Mouse (Mus musculus): ENCODE measurements around the gene Prkd2. TPM values are rescaled to one million over a fixed set of nuclear protein-coding genes. Genes with fewer than 3 reads are reported as not detected.
A peak's percentile ranks its signal among the peaks of the same experiment; 100 is the strongest.

Gene Prkd2
- polyA plus RNA-seq, 1 experiment from 2014 or later = 2.7 TPM

DNA sequence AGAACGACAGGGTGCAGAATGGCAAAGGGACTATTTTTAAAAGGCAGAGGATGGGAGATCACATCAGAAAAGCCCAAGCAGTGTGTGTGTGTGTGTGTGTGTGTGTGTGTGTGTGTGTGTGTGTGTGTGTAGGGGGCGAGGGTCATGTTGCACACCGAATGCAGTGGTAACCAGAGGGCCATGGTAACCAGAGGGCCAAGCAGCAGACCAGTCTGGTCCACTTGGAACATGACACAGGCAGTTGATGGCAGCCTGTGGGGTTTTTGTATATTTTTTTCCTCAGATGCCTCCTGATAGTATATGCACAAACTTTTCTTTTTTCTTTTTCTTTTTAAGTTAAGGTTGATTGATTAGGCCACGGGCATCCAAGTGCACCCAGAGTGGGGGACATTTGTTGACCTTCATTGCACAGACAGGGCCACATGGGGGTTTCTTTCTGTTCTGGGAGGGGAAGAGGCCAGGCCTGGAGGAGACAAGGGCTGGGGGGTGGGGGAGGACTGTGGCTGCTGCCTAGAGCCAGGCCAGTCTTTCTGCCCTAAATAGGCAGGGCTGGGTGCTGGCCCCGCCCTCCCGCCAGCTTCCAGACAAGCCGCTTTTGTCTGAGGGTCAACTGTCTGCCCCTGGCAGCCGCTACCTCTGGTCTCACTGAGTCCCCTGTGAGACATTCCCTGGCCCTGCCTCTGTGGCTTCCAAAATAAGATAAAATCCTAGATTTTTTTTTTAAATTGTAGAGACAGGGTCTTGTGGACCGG, 37.3 kb downstream of the Prkd2 start:
- Histone ChIP-seq H3K4me2 (no peak overlapping the region), H3K9me3 (replicated peaks) (no peaks in the 10 kb centered on the region), H3K4me1 (replicated peaks) (peaks cover 28% of the 10 kb centered on the region), H3K27ac (no peak overlapping the region), H3K27me3 (peaks cover 56% of the 10 kb centered on the region), H3K9ac (no peak overlapping the region), H3K36me3 (peaks cover 4% of the 10 kb centered on the region; the same call in 1 of the 2 replicates), H3K4me3 (replicated peaks) (no peak overlapping the region)
- DNase-seq (no peak), ATAC-seq (ENCODE audit: low read depth) (no peak)
- 34% methylated on average over 9 of the region's 9 CpGs for WGBS (ENCODE audit: insufficient replicate concordance)

DNA sequence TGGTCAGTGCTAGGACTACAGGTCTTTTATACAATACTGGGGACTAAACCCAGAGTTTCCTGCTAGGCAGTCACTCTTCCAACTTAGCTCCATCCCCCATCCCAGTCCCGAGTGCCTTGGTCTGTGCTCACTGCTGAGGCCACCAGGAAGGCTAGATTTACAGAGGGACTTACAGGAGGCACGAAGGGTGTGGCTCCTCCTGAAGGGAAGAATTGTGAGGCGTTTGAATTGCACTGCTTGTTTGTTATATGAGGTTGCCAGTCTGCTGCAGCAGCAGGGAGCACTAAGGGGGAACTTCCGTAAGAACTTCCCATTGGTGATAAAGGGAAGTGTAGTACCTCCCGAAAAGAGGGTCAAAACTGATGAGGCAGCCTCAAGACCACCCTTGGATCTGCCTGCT, 37.9 kb downstream of the Prkd2 start:
- Histone ChIP-seq H3K4me1 (replicated peaks) (peaks cover 27% of the 10 kb centered on the region), H3K27ac (no peak overlapping the region), H3K4me2 (no peak overlapping the region), H3K4me3 (replicated peaks) (no peak overlapping the region), H3K9me3 (replicated peaks) (peaks cover 6% of the 10 kb centered on the region), H3K9ac (no peak overlapping the region), H3K36me3 (peaks cover 10% of the 10 kb centered on the region; the same call in 1 of the 2 replicates), H3K27me3 (peaks cover 58% of the 10 kb centered on the region)
- DNase-seq (no peak), ATAC-seq (ENCODE audit: low read depth) (no peak)
- WGBS (ENCODE audit: insufficient replicate concordance) = 8% methylated on average over 5 of the region's 5 CpGs

DNA sequence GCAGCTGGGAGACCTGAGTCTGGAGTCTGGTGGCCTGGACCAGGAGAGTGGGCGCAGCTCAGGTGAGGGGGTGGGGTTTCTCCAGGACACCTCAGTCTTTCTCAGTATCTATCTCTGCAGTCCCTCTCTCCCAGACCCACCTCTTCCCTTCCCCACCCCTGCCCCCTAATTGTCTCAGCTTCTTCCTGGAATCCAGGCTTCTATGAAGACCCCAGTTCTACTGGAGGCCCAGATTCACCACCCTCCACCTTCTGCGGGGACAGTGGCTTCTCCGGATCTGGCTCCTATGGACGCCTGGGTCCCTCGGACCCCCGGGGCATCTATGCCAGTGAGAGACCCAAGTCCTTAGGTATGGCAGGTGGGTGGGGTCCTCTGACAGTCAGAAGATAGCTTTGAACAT, 40.5 kb downstream of the Prkd2 start:
- DNase-seq = no peak
- peaks cover 67% of the 10 kb centered on the region for H3K27me3 ChIP-seq
- H3K36me3 ChIP-seq = peaks cover 15% of the 10 kb centered on the region; the same call in 1 of the 2 replicates
- H3K27ac ChIP-seq = no peak overlapping the region
- H3K4me3 ChIP-seq (replicated peaks) = no peak overlapping the region
- no peak overlapping the region for H3K4me2 ChIP-seq
- 75% methylated on average over 6 of the region's 6 CpGs for WGBS (ENCODE audit: insufficient replicate concordance)
- peaks cover 15% of the 10 kb centered on the region for H3K4me1 ChIP-seq (replicated peaks)
- H3K9ac ChIP-seq = no peak overlapping the region
- no peak for ATAC-seq (ENCODE audit: low read depth)
- H3K9me3 ChIP-seq (replicated peaks) = peaks cover 15% of the 10 kb centered on the region

DNA sequence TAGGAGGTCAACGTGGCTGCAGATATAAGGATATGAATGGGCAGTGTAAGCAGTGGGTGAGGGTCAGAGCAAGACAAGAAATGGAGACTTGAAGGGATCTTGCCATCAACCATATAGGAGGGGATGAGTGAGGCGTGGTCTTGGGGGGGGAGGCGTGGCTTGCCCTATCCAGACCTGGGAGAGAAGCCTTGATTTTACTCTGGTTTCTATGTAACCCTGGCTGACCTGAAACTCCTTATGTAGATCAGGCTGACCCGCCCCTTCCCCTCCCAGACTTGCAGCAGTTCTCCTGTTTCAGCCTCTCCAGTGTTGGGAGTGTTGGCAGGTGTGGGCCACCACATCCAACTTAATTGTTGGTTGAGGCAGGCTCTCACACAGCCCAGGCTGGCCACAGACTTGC, 41.6 kb downstream of the Prkd2 start:
- no peak overlapping the region for H3K4me2 ChIP-seq
- peaks cover 15% of the 10 kb centered on the region for H3K9me3 ChIP-seq (replicated peaks)
- 26% methylated on average over 4 of the region's 4 CpGs for WGBS (ENCODE audit: insufficient replicate concordance)
- H3K36me3 ChIP-seq = peaks cover 15% of the 10 kb centered on the region; the same call in 1 of the 2 replicates
- peaks cover 15% of the 10 kb centered on the region for H3K4me1 ChIP-seq (replicated peaks)
- H3K27ac ChIP-seq = no peak overlapping the region
- no peak overlapping the region for H3K9ac ChIP-seq
- no peak for ATAC-seq (ENCODE audit: low read depth)
- H3K4me3 ChIP-seq (replicated peaks) = no peak overlapping the region
- DNase-seq = no peak
- peaks cover 78% of the 10 kb centered on the region for H3K27me3 ChIP-seq

DNA sequence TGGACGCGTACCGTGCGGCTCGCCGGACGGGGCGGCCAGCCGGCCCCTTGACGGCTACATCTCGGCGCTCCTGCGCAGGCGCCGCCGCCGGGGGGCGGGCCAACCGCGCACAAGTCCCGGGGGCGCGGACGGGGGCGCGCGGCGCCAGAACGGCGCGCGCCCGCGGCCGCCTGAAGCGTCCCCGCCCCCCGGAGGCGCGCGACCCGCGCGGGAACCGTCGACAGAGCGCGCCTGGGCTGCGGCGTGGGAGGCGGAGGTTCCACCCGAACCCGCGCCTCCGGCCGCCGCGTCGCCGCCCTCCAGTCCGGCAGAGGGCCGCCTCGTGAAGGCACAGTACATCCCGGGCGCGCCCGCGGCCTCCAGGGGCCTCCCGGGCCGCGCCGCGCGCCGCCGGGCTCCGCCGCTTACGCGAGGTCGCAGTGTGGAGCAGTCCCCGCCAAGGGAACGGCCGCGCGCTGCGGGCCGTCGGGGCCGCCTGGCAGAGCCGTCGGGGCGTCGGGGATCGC, 42.6 kb downstream of the Prkd2 start:
- H3K27me3 ChIP-seq = peaks cover 86% of the 10 kb centered on the region
- H3K4me1 ChIP-seq (replicated peaks) = peaks cover 10% of the 10 kb centered on the region
- WGBS (ENCODE audit: insufficient replicate concordance) = 6% methylated on average over 68 of the region's 95 CpGs
- H3K9me3 ChIP-seq (replicated peaks) = peaks cover 15% of the 10 kb centered on the region
- peak overlapping the region; percentile 51 for H3K4me2 ChIP-seq
- H3K36me3 ChIP-seq = peaks cover 15% of the 10 kb centered on the region; the same call in 1 of the 2 replicates
- DNase-seq = no peak
- H3K9ac ChIP-seq = no peak overlapping the region
- peak overlapping the region; percentile 38 for H3K4me3 ChIP-seq (replicated peaks)
- ATAC-seq (ENCODE audit: low read depth) = no peak
- H3K27ac ChIP-seq = no peak overlapping the region

DNA sequence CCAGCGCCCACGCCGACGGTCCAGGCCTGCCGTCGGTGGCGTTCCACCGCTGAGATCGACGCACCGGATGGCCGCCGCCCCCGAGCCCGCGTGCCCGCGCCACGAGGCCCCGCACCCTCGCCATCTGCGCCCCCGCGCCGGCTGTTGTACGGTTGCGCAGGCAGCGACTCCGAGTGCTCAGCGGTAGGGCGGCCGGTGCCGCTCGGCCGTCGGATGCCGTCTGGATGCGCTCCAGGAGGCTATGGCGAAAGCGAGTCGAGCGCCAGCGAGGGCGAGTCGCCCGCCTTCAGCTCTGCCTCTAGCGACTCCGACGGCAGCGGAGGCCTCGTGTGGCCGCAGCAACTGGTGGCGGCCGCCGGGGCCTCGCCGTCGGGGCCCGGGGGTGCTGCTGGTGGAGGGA, 43.2 kb downstream of the Prkd2 start:
- Histone ChIP-seq H3K4me3 (replicated peaks) (peak overlapping the region; percentile 38), H3K27ac (no peak overlapping the region), H3K27me3 (peaks cover 87% of the 10 kb centered on the region), H3K36me3 (peaks cover 15% of the 10 kb centered on the region; the same call in 1 of the 2 replicates), H3K4me1 (replicated peaks) (peaks cover 6% of the 10 kb centered on the region; the same call in 1 of the 2 replicates), H3K9me3 (replicated peaks) (peaks cover 15% of the 10 kb centered on the region), H3K4me2 (peak overlapping the region; percentile 51; the same call in 1 of the 2 replicates), H3K9ac (no peak overlapping the region)
- no peak for ATAC-seq (ENCODE audit: low read depth)
- WGBS (ENCODE audit: insufficient replicate concordance) = 34% methylated on average over 59 of the region's 59 CpGs
- DNase-seq = no peak

DNA sequence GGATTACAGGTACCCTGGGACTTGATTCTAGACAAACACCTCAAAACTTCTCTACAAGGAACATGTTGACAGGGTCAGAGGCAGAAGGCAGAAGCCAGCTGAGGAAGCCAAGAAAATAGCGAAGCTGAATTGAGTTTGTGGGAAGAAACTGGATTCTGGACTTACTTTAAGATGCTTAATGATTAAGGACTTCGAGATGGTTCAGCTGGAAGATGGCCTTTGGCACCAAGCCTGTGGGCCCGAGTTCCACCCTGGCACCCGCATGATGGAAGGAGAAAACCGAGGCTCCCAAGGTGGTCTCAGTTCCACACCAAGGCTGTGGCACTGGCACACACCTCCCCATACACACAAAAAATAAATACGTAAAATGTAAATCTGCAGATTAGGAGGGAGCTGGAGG, 47.8 kb downstream of the Prkd2 start:
- Histone ChIP-seq H3K36me3 (peaks cover 6% of the 10 kb centered on the region; the same call in 1 of the 2 replicates), H3K27ac (no peak overlapping the region), H3K4me1 (replicated peaks) (peaks cover 27% of the 10 kb centered on the region), H3K4me2 (0 out of 2 replicates have a peak overlapping the region, but pooled peaks have one; percentile 66), H3K9ac (no peak overlapping the region), H3K9me3 (replicated peaks) (peaks cover 10% of the 10 kb centered on the region), H3K4me3 (replicated peaks) (no peak overlapping the region), H3K27me3 (peaks cover 96% of the 10 kb centered on the region)
- WGBS (ENCODE audit: insufficient replicate concordance) = 46% methylated on average over 6 of the region's 6 CpGs
- DNase-seq (no peak), ATAC-seq (ENCODE audit: low read depth) (no peak)

DNA sequence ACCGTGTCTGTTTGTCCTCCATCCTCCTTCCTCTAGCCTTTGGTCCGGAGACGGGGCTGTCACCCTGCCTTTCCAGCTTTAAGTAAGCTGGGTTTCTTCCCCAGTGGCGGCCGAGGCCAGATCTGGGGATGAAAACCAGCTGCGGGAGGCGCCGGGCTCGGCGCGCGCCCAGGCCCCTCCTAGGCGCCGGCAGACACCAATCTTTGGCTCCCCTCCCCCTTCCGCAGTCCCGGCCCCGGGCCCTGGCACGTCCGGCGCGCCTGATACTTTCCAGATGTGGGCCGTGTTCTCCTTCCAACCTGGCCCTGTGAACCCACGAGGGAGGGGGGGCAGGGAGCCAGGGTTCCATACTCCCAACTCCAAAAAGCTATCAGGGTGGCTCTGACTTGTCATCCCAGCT, 48.2 kb downstream of the Prkd2 start:
- WGBS (ENCODE audit: insufficient replicate concordance) = 6% methylated on average over 23 of the region's 23 CpGs
- Histone ChIP-seq H3K27ac (no peak overlapping the region), H3K4me1 (replicated peaks) (peaks cover 27% of the 10 kb centered on the region), H3K9me3 (replicated peaks) (peaks cover 6% of the 10 kb centered on the region), H3K4me3 (replicated peaks) (no peak overlapping the region), H3K9ac (no peak overlapping the region), H3K36me3 (peaks cover 2% of the 10 kb centered on the region; the same call in 1 of the 2 replicates), H3K27me3 (peaks cover 92% of the 10 kb centered on the region), H3K4me2 (peak overlapping the region; percentile 66)
- no peak for DNase-seq
- ATAC-seq (ENCODE audit: low read depth) = no peak

DNA sequence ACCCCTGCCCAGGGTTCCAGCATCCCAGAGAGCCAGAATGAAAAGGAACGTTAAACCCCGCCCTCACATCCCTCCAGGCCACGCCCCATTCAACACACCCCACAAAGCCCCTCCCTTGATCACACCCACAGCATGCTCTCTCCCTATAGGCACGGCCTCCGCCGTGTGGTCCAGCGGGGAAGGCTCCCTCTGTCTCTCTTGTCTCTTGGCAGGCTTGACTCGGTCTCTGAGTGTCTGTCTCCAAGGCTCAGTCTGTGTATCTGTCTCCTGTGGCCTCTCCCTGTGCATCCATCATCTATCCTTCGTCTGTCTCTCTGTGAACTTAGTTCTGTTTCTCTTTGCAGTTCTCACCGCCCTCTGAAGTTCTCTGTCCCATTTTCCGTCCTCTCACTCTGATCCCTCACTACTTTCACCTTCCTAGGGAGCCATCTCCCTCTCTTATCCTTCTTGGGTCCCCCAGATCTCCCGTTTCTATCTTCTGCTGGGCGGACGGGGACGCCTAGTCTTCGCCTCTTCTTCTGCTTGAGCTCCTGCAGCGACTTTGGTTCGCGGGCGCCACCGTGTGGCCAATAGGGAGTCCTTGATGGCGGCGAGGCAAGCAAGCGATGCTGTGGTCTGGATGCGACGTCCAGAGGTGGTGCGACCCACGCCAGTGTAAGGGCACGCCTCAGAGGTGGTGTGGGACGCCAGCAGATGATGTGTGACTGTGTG, 49.1 kb downstream of the Prkd2 start, which contains the start of gene Gng8:
TSS of gene Gng8 (plus strand) at position 146 of the 711 bp plus-strand sequence.
- under 1% methylated on average over 30 of the region's 30 CpGs for WGBS (ENCODE audit: insufficient replicate concordance)
- Histone ChIP-seq H3K9me3 (replicated peaks) (no peaks in the 10 kb centered on the region), H3K9ac (no peak within 1 kb of the TSS), H3K4me3 (replicated peaks) (peak within 1 kb of the TSS; percentile 38), H3K4me2 (peak within 1 kb of the TSS; percentile 66), H3K27ac (no peak within 1 kb of the TSS), H3K4me1 (replicated peaks) (peaks cover 27% of the 10 kb centered on the region), H3K27me3 (peaks cover 84% of the 10 kb centered on the region), H3K36me3 (no peaks in the 10 kb centered on the region)
- peak; percentile 85 for ATAC-seq (ENCODE audit: low read depth)
- DNase-seq = peak; percentile 71

DNA sequence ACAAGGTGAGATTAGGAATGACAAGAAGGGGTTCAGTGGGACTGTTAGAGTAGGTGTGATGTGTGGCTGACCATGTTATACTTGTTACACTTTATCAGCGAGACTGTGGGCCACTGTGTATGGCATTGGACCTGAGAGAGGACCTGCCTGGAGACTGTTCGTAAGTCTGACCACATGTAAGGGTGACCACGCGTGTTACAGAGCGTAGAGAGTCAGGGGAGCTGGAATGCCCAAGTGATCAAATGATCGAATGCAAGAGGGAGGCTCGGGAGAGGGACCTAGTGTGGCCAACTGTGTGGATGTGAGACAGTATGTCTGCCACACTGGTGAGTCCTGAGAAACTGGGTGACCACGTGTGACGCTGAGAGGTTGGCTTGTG, 49.6 kb downstream of the Prkd2 start:
- Histone ChIP-seq H3K9ac (no peak overlapping the region), H3K4me1 (replicated peaks) (peaks cover 27% of the 10 kb centered on the region), H3K4me2 (peak overlapping the region; percentile 66), H3K36me3 (no peaks in the 10 kb centered on the region), H3K27me3 (peaks cover 78% of the 10 kb centered on the region), H3K4me3 (replicated peaks) (no peak overlapping the region), H3K27ac (no peak overlapping the region), H3K9me3 (replicated peaks) (no peaks in the 10 kb centered on the region)
- 36% methylated on average over 9 of the region's 9 CpGs for WGBS (ENCODE audit: insufficient replicate concordance)
- DNase-seq (no peak), ATAC-seq (ENCODE audit: low read depth) (no peak)

DNA sequence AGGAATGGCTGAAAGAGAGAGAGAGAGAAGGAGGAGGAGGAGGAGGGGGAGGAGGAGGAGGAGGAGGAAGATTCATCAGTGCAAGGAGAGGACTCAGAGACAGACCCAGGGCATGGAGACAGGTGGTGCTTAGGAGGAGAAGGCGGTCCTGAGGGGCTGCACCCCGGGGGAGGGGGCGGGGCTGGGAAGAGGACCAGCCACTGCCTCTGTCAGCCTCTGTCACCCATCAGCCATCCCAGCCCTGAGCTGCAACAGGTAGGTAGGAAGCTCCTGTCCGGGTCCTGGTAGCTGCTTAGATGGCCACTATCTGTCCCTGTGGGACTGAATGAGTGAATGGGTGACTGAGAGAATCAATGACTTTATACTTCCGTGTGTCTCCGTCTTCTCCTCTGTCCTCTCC, 50.9 kb downstream of the Prkd2 start:
- H3K4me3 ChIP-seq (replicated peaks) = no peak overlapping the region
- H3K27me3 ChIP-seq = peaks cover 66% of the 10 kb centered on the region
- no peaks in the 10 kb centered on the region for H3K36me3 ChIP-seq
- 9% methylated on average over 4 of the region's 6 CpGs for WGBS (ENCODE audit: insufficient replicate concordance)
- H3K9me3 ChIP-seq (replicated peaks) = no peaks in the 10 kb centered on the region
- ATAC-seq (ENCODE audit: low read depth) = no peak
- H3K4me2 ChIP-seq = no peak overlapping the region
- DNase-seq = no peak
- H3K27ac ChIP-seq = no peak overlapping the region
- no peak overlapping the region for H3K9ac ChIP-seq
- H3K4me1 ChIP-seq (replicated peaks) = peaks cover 27% of the 10 kb centered on the region

All from liver, embryonic 13.5 days (tissue).